Mouse (Mus musculus) bone marrow, adult 2 months (tissue): ENCODE measurements around the gene Fancd2.

Experiments
- CTCF ChIP-seq: fragments of 200-500 bp; IDR thresholded peaks from 2 replicates; pipeline ENCODE4 v1.5.1; 2011; ENCODE audit warnings: low read length, control low read depth; ENCODE audit not compliant: control insufficient read depth, insufficient read depth
- POLR2A ChIP-seq: fragments of 200-500 bp; IDR thresholded peaks from 2 replicates; pipeline ENCODE4 v1.6.1; 2011; ENCODE audit warnings: low read depth, mild to moderate bottlenecking, control low read depth, low read length, borderline replicate concordance; ENCODE audit not compliant: control insufficient read depth

DNA sequence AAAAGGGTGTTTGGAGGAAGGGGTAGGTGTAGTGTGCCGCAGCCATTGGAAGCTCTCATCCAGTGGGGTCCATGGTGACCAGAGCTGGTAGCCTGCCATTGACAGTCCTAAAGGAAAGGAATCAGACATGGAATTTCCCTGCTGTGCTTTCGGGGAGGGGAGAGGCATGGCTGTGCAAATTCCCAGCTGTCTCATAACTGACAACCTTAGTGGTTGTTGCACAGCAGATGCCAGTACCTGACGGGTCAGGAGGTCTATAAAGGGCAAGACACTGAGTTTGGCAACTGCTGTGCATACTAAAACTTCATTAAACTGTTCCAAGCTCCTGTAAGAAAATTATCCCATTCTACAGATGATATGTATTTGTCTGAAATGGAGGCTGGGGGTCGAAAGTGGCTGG lies 66.5 kb downstream of the Fancd2 start:
- TF ChIP-seq CTCF, result no peak
- no peak for TF ChIP-seq POLR2A
